Mouse (Mus musculus): ENCODE data around the gene Ccdc149.

DNA sequence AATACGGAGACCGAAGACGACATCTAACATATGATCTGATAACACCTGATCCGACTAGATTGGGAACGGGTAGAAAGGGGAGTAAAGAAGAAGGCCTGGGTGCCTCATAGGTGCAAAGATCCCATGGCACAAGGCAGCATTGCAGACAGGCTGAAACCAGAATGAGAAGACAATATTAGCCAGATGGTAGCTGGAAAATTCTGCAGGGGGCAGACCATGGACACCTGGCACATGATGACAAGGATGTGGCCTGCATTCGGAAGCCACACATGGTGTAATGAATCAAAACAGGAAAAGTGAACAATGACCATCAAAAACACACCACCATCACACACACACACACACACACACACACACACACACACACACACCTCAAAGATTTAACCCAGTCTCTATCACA is 55.4 kb downstream of the Ccdc149 start:
- TF ChIP-seq ZNF384 (IDR thresholded peaks at IDR 0.05; ENCODE audit: low read depth, low read length) (no peak), CTCF (IDR thresholded peaks at IDR 0.05 in 2 of 3, conservative IDR thresholded peaks at IDR 0.05 in 1 of 3; ENCODE audit: control insufficient read depth in 1 of 3, insufficient read depth in 1 of 3, low read depth in 2 of 3, low read length in 3 of 3, poor library complexity in 1 of 3, severe bottlenecking in 1 of 3) (no peak), POLR2AphosphoS2 (IDR thresholded peaks at IDR 0.05; ENCODE audit: low read length) (no peak), EP300 (IDR thresholded peaks at IDR 0.05; ENCODE audit: low read depth in 1 of 2, low read length in 2 of 2) (no peak), ZMIZ1 (IDR thresholded peaks at IDR 0.05; ENCODE audit: low read depth, low read length) (no peak), POLR2A (IDR thresholded peaks at IDR 0.05; ENCODE audit: control insufficient read depth in 1 of 2, insufficient read depth in 1 of 2, low read depth in 1 of 2, low read length in 2 of 2, poor library complexity in 1 of 2) (no peak), MAZ (IDR thresholded peaks at IDR 0.05; ENCODE audit: low read depth, low read length) (no peak), MAX (IDR thresholded peaks at IDR 0.05; ENCODE audit: low read length) (no peak), SMC3 (IDR thresholded peaks at IDR 0.05; ENCODE audit: low read depth, low read length) (no peak), KAT2A (conservative IDR thresholded peaks at IDR 0.05; ENCODE audit: low read depth, low read length) (no peak), MEF2A (IDR thresholded peaks at IDR 0.05; ENCODE audit: extremely low read depth, insufficient replicate concordance, low read depth, low read length, poor library complexity, severe bottlenecking) (no peak)

All from MEL (cell line).